Comparison of ENCODE assay signal across 9 mouse cellular contexts in the genomic region with DNA sequence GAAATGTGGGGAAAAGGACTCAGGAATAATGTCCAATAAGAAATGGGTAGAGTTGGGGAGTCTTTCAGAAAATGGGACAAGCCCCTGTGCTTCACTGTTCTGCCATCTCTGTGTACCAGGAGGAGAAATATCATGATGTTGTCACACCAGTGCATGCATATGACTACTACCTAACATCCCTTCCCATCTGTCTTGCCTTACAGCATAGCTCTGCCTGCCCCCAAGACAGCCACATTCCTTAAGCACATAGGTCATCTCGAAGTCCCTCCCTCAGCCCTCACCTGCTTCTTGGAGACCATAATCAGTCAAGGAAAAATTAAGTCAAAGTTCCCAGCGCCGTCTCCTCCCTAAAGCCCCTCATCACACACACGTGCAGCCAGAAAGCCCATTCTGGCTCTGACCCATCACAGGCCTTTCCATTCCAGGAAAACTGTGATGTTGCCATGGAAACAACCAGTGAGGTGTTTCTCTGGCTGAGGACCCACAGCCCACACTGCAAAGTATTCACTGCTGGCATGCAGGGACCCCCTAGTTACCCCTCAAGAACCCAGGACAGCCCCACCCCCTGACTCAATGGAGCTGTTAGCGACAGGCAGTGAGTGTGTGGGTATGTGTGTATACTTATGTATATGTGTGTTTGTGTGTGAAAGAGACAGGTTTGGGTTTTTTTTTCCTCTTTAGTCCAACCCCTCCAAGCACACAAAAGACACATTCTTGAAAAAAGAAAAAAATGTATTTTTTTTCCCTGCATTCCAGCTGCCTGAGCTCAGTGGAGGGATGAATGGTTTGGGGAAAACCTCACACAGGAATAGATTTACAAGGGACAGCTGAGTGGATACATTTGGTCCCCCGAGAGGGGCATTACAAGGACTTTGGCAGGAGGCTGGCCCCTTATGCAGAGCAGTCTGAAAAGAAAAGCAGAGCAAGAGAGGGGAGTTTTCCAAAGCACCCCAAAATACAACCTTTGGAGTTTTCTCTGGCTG.
DNase-seq lines count a peak whose midpoint lies in the region; ATAC-seq lines count a peak whose summit lies in the region.
"Had no signal": no experiment of that assay in that cellular context is flagged by ENCODE, and none has a peak within 500 bp of the region (broad histone marks: within the 10 kb centered on the region; RNA-seq: fewer than 3 reads in every experiment).

No protein-coding gene starts in this region.

- H3K4me3 ChIP-seq in heart, embryonic 10.5 days = no peak overlapping the region
- H3K4me3 ChIP-seq in limb, embryonic 11.5 days (ENCODE audit: low read depth, low read length) = no peak overlapping the region
- H3K4me3 ChIP-seq: myocyte had no signal

- 66% methylated on average over 6 of the region's 6 CpGs for WGBS in heart, embryonic 10.5 days
- 59% methylated on average over 6 of the region's 6 CpGs for WGBS in limb, embryonic 11.5 days

- H3K9me3 ChIP-seq in heart, embryonic 10.5 days = no peaks in the 10 kb centered on the region
- no peaks in the 10 kb centered on the region for H3K9me3 ChIP-seq in limb, embryonic 11.5 days (ENCODE audit: control insufficient read depth, low read length)

- no peaks in the 10 kb centered on the region for H3K36me3 ChIP-seq in heart, embryonic 10.5 days
- no peaks in the 10 kb centered on the region for H3K36me3 ChIP-seq in limb, embryonic 11.5 days (ENCODE audit: control insufficient read depth, insufficient read depth, low read length)

- no peaks in the 10 kb centered on the region for H3K27me3 ChIP-seq in heart, embryonic 10.5 days (ENCODE audit: insufficient read depth, poor library complexity, severe bottlenecking)
- no peaks in the 10 kb centered on the region for H3K27me3 ChIP-seq in limb, embryonic 11.5 days (ENCODE audit: control insufficient read depth, insufficient read depth, low read length)

- H3K4me1 ChIP-seq in heart, embryonic 10.5 days = peaks cover 23% of the 10 kb centered on the region; the same call in 1 of the 2 replicates
- H3K4me1 ChIP-seq in limb, embryonic 11.5 days (ENCODE audit: control insufficient read depth, insufficient read depth, low read length) = peaks cover 8% of the 10 kb centered on the region; the same call in 1 of the 2 replicates

- 0 out of 2 replicates have a peak overlapping the region, but pooled peaks have one; percentile 44 for H3K27ac ChIP-seq in heart, embryonic 10.5 days
- H3K27ac ChIP-seq in limb, embryonic 11.5 days (replicated peaks; ENCODE audit: low read depth, low read length) = peak overlapping the region; percentile 3; the same call in 1 of the 2 replicates

- H3K9ac ChIP-seq in limb, embryonic 11.5 days (ENCODE audit: low read length) = no peak overlapping the region

- no peak for DNase-seq in heart, embryonic 10.5 days (ENCODE audit: low spot score)
- no peak for DNase-seq in heart, adult 18-20 months
- peak; percentile 36 for DNase-seq in right cerebral cortex, postnatal 25 days
- no peak for DNase-seq in right cerebral cortex, postnatal 36 days (ENCODE audit: low spot score in 2 of 2)
- peak; percentile 41 for DNase-seq in limb, embryonic 11.5 days (ENCODE audit: low spot score)
- DNase-seq in MN1 (ENCODE audit: low spot score) = no peak
- DNase-seq in cerebellum, adult 18-20 months = no peak
- DNase-seq in gastrocnemius, postnatal 14 days = no peak

- H3K4me2 ChIP-seq in limb, embryonic 11.5 days (ENCODE audit: low read depth, severe bottlenecking) = no peak overlapping the region

- intact Hi-C loops in gastrocnemius, postnatal 14 days (cut with DNase I; ENCODE audit: low total_unique reads) = no loop called here

- ATAC-seq in limb, embryonic 11.5 days (ENCODE audit: insufficient number of reproducible peaks, low FRiP score, low TSS enrichment, low read depth) = peak; percentile 67; the same call in 1 of the 2 replicates

Comparison
In these comparisons a context has a peak if more than half of its experiments do, and no peak if none do; other contexts are left out.
1. DNase-seq: peak in right cerebral cortex, postnatal 25 days (single experiment) and limb, embryonic 11.5 days (single experiment); none in heart, embryonic 10.5 days (single experiment), heart, adult 18-20 months (0 of 2), right cerebral cortex, postnatal 36 days (0 of 2), MN1 (single experiment), cerebellum, adult 18-20 months (0 of 2) and gastrocnemius, postnatal 14 days (single experiment).